Mouse (Mus musculus) testis, adult 2 months (tissue): Measurements from ENCODE around the gene Galnt14.

Source experiments
- CTCF ChIP-seq: fragments of 200-500 bp; IDR thresholded peaks from 2 replicates; pipeline ENCODE4 v1.5.1; 2012; ENCODE audit warnings: low read depth, mild to moderate bottlenecking, inconsistent platforms, low read length, moderate library complexity; ENCODE audit not compliant: control insufficient read depth, insufficient read depth, insufficient replicate concordance
- POLR2A ChIP-seq: fragments of 200-500 bp; IDR thresholded peaks from 2 replicates; pipeline ENCODE4 v1.6.1; 2012; ENCODE audit warnings: low read depth, mild to moderate bottlenecking, inconsistent platforms, low read length, moderate library complexity; ENCODE audit not compliant: control insufficient read depth

GRCm38 (mm10) chr17:73670048-73670447 is 40.2 kb downstream of the Galnt14 start:
- no peak for TF ChIP-seq CTCF
- TF ChIP-seq POLR2A = no peak
